Mouse (Mus musculus) adrenal gland, postnatal 0 days (tissue): ENCODE measurements around the gene Uhrf1. TPM values are rescaled to one million over a fixed set of nuclear protein-coding genes. Genes with fewer than 3 reads are reported as not detected.

Source experiments
- polyA plus RNA-seq: library from polyadenylated mRNA; unstranded; fragments of >200 nt; fragmentation: Nextera tagmentation; extraction: Ambion mirVana; gene quantifications from 2 replicates; pipeline ENCODE4 v1.2.1, GENCODE M21; 2015

Gene Uhrf1
- 13.7 and 20.0 TPM in 2 replicates for polyA plus RNA-seq

GRCm38 (mm10) chr17:56303160-56303846, at the start of gene Uhrf1:
Gene Uhrf1, plus strand, starts transcription at chr17:56303321.

GRCm38 (mm10) chr17:56256239-56256881, 46.8 kb upstream of the Uhrf1 start, which contains the start of gene Fem1a:
Gene Fem1a, plus strand, starts transcription at chr17:56256810.

GRCm38 (mm10) chr17:56276643-56277566, 26.2 kb upstream of the Uhrf1 start, which contains the start of gene Ticam1:
Gene Ticam1, minus strand, starts transcription at chr17:56276786.

GRCm38 (mm10) chr17:56292531-56293222, 10.4 kb upstream of the Uhrf1 start, which contains the start of gene Plin3:
Gene Plin3, minus strand, starts transcription at chr17:56292873.

GRCm38 (mm10) chr17:56300186-56300585, 2.9 kb upstream of the Uhrf1 start, which contains the start of gene Arrdc5:
Gene Arrdc5, minus strand, starts transcription at chr17:56300286.

GRCm38 (mm10) chr17:56325450-56326152, 22.5 kb downstream of the Uhrf1 start, which contains the start of gene Kdm4b:
Gene Kdm4b, plus strand, starts transcription at chr17:56326062.

Other genes starting within 250 kb of the Uhrf1 start
- gene Ubxn6, start 228.3 kb upstream of the Uhrf1 start, polyA plus RNA-seq, result 73.6 and 77.1 TPM in 2 replicates
- 46.2 and 64.5 TPM in 2 replicates for gene Hdgfl2, start 223.7 kb upstream of the Uhrf1 start, polyA plus RNA-seq
- 0.09 and 0.21 TPM in 2 replicates for gene Plin4, start 193.5 kb upstream of the Uhrf1 start, polyA plus RNA-seq
- gene Plin5, start 185.7 kb upstream of the Uhrf1 start, polyA plus RNA-seq, result 5.7 and 12.9 TPM in 2 replicates
- gene Lrg1, start 181.3 kb upstream of the Uhrf1 start, polyA plus RNA-seq, result 17.9 and 20.3 TPM in 2 replicates
- 1.5 and 1.6 TPM in 2 replicates for gene Sema6b, start 163.0 kb upstream of the Uhrf1 start, polyA plus RNA-seq
- gene Tnfaip8l1, start 140.8 kb upstream of the Uhrf1 start, polyA plus RNA-seq, result 4.6 and 6.2 TPM in 2 replicates
- 93.6 and 111 TPM in 2 replicates for gene Mydgf, start 119.4 kb upstream of the Uhrf1 start, polyA plus RNA-seq
- gene Dpp9, start 84.4 kb upstream of the Uhrf1 start, polyA plus RNA-seq, result 13.6 and 15.4 TPM in 2 replicates
- gene Fem1a, start 46.5 kb upstream of the Uhrf1 start, polyA plus RNA-seq, result 7.6 and 9.1 TPM in 2 replicates
- gene Ticam1, start 26.5 kb upstream of the Uhrf1 start, polyA plus RNA-seq, result 4.1 and 7.2 TPM in 2 replicates
- gene Plin3, start 10.4 kb upstream of the Uhrf1 start, polyA plus RNA-seq, result 66.6 and 84.7 TPM in 2 replicates
- not detected in 2 replicates for gene Arrdc5, start 3.0 kb upstream of the Uhrf1 start, polyA plus RNA-seq
- 17.4 and 20.2 TPM in 2 replicates for gene Kdm4b, start 22.7 kb downstream of the Uhrf1 start, polyA plus RNA-seq
- 52.6 and 62.0 TPM in 2 replicates for gene Ptprs, start 173.2 kb downstream of the Uhrf1 start, polyA plus RNA-seq
- not detected in 2 replicates for gene Znrf4, start 209.1 kb downstream of the Uhrf1 start, polyA plus RNA-seq